Mouse (Mus musculus) urinary bladder, postnatal 14 days (tissue): Measurements from ENCODE around the gene Unc5a.

Experiments used
- DNase-seq: peaks from one replicate; pipeline ENCODE4 v3.0.0; 2021; ENCODE audit warnings: low spot score

Gene Unc5a

GRCm38 (mm10) chr13:55004646-55005045, 55.4 kb downstream of the Unc5a start:
- peak; percentile 51 for DNase-seq

DNA sequence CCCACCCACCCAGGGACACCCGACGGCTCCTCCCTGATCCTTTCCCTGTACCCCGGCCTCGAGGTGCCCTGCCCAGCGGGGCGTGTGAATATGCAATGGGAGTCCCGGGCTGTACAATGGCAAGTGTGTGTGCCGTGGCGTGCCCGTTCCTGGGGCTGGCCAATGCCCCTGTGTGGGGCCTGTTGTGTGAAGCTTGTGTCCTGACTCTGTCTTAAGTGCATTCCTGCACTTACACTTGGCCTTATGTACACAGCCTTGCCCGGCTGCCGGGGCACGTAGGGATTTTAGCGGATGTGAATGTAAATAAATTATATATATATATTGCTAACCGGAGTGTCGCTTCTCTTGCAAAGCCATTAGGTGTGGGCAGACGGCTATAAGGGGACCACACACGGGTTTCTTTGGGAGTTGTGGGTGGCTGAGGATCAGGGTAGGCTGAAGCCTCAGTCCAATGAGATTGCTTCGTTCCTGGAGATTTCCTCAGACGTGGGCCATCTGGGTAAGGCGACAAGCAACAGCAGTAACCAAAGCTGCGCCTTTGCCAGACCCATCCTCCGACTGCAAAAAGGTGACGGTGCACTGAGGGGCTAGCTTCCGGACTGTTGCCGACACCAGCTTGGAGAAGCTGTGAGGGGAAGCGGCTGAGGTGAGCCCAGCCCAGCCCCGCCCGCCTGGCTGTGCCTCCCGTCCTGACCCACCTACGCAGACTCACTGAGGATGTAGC, 56.6 kb downstream of the Unc5a start:
- DNase-seq, result no peak

DNA sequence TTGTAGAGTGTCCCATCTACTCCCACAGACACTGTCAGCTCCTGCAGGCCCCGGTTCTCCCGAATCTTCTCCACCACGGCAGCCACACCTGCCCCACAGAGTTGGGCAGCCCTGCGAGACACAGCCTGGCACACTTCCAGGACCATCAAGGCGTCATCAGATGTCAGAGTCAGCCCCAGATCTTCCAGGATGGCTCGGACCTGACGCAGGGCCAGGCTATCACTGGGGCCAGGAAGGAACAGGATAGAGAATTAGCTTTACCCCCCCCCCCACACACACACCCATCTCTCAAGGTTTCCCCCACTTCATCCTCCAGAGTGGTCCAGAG, 57.2 kb downstream of the Unc5a start:
- DNase-seq, result no peak

DNA sequence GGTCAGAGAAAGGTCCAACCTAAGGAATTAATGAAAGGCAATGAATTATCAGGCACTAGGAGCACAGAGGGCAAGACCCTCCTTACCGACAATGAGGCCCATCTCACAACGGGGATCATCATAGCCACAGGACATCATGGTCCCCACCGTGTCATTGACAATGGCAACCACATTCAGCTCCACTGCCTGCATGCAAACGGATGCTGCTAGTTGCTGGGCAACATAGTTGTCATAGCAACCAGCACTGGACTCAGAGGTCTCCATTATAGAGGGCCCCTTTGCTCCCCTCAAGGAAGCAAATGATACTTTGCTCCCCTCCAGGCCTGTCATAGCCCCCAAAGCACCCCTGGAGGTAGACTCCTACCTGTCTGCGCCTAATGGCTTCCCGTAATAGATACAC, 59.4 kb downstream of the Unc5a start:
- DNase-seq, result no peak

DNA sequence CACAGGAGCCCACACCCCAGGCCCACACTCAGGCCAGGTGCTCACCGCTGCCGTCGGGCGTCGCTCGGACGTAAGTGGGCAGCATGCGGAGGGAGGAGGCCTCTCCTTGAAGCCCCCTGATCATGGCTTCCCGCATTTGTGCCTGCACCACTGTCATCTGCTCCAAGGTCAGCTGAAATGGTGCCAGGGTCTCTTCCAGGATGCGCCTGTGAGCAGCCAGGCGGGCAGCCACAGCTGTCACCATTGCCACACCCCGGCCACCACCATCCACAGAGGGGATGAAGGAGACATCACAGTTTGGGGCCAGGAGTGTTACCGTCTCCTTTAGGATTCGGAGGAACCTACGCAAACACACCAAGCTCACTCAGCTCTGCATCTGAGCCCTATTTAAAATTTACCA, 61.9 kb downstream of the Unc5a start:
- DNase-seq, result no peak

- no peak for DNase-seq
Measured at GRCm38 (mm10) chr13:55011981-55012478, 62.8 kb downstream of the Unc5a start.

GRCm38 (mm10) chr13:55013702-55014344, 64.6 kb downstream of the Unc5a start:
- DNase-seq, result no peak

GRCm38 (mm10) chr13:55014451-55014850, 65.2 kb downstream of the Unc5a start:
- DNase-seq, result no peak

- peak; percentile 55 for DNase-seq
Measured at GRCm38 (mm10) chr13:55017154-55017897, 68.1 kb downstream of the Unc5a start.

DNA sequence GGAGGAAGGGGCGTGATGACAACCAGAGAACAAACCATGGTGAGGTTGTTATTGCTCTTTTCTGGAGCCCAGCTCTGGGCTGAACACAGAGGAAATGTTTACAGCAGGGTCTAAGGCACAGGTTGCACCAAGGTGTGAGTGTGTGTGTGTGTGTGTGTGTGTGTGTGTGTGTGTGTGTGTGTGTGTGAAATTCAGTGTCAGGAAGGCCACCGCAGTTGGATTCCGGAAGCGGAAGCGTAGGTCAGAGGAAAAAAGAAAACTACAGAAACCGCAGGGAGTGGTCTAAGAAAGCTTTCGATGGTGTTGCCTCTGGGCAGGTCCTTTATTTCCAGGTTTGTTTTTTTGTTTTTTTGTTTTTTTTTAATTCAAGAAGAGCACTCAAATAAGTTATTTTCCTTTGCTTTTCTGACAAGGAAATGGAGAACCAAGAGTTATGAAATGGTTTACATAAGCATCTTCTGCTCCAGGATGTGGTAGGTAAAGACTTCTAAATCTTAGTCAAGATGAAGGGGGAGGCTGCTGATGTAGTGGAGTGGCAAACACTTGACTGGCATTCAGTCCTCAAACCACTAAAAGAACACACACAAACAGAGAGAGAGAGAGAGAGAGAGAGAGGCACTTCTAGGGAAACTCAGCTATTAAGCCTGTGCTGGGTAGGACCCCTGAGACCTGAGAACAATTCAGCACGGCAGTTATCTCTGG, 68.8 kb downstream of the Unc5a start:
- DNase-seq, result no peak

DNA sequence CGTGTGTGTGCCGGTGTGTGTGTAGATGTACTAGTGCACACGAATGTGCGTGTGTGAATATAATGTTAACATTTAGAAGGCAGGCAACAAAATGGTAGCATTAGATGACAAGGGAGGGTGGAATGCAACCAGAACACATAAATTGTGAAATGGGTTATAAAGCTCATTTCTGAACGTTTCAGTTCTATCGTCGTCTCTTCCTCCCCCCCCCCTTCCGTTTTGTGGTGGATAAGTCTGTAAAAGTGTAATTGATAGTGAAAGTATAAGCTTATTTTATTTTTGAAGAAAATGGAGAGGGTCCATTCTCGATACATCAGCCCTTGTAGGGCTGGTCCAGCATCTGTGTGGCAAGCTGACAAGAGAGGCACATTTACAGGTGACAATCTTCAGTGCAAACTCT, 69.5 kb downstream of the Unc5a start:
- DNase-seq, result no peak

GRCm38 (mm10) chr13:55019181-55019580, 70.0 kb downstream of the Unc5a start:
- DNase-seq, result no peak

DNA sequence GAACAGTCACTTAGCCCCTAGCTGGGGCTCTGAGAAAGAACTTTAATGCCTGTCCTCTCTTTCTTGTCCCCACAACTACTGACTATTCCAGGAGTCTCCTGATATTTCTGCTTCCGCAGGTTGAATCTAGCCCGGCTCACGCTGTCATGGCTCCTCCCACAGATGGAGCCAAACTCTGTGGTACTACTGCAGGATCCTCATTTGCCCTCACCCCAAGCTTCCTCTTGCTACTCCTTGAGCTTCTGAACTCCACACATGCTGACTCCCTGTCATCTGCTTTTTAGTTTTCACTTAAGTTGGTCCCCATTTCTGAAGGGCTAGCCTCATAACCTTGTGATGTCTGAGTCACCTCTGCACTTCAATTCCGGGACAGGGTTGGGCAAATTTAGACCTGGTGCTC, 70.8 kb downstream of the Unc5a start:
- no peak for DNase-seq

GRCm38 (mm10) chr13:55021194-55021779, 72.1 kb downstream of the Unc5a start, which contains the start of gene Hk3:
Gene Hk3, minus strand, starts transcription at chr13:55021385.
- no peak for DNase-seq

DNA sequence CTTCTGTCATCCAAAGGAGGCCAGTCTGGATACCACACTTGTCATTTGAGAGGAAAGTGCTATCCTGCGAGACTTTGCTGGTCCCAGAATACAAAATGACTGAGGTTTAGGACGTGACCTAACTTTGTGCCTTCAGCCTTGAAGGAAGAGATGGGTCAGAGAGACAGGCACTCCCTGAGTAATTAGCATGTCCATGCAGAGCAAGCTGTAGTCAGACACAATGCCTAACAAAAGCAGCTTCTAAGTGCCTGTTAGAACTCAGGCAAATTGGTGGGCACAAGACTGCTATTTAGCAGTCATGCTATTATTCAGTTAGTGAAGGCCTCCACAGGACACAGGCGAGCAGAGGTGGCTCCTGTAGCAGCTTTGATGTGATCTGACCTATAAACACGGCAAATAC, 73.0 kb downstream of the Unc5a start:
- no peak for DNase-seq

DNA sequence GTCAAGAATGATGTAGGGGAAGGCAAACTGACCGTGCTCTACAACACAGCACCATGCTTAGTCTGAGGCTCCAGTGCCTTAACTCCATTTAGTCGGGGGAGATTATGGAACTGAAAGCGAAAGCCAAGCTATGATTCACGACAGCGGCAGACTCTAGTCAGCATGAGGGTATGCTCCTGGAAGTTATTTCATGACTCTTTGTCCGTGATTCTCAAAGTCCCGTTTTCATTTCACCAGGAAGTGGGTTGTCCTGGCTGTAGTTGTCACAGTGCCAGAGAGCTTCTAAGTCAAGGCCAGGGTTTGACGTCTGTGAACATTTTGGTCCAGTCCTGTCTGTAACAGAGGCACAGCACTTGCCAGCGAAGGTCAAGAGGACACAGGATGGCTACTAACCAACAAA, 73.5 kb downstream of the Unc5a start:
- no peak for DNase-seq

DNA sequence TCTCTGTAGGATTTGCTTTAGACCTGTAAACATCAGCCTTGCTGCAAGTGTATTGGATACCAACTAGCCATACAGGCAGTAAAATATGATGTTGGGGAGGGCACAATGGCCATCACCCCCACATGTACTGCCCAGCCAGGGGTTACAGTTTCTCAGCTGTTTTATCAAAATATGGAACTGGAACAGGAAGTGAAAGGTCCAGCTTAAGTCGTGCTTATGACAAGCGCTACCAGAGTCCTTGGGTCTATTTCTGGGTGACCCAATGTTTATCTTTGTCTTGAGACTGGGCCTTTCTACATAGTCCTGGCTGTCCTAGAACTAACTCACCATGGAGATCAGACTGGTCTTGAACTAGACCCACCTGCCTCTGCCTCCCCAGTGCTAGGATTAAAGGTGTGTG, 75.0 kb downstream of the Unc5a start:
- no peak for DNase-seq

GRCm38 (mm10) chr13:55040016-55040415, 90.8 kb downstream of the Unc5a start:
- no peak for DNase-seq

DNA sequence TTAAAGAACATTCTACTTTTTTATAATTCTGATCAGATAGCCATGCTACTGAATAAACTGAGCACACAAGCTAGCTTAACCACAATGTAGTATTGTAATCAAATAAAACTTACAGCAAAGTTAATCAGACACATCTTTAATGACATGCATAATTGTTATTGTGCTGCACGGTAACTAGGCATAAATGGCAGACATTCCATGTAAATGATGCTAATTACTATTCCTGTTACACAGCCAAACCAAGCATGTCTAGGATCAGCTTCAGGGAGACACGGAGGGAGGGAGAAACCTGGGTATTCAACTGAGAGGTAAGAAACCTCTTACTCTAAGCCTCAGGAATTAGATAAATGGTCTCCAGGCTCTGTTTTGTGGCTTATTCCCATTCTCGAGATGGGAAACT, 98.5 kb downstream of the Unc5a start:
- DNase-seq, result no peak
